Comparison of ENCODE assay signal across 10 mouse cellular contexts in genomic region chr3:21986164-21986892, GRCm38 (mm10).
DNase-seq lines count a peak whose midpoint lies in the region; ATAC-seq and TF ChIP-seq lines count a peak whose summit lies in the region.
"Had no signal": no experiment of that assay in that cellular context is flagged by ENCODE, and none has a peak within 500 bp of the region (broad histone marks: within the 10 kb centered on the region; RNA-seq: fewer than 3 reads in every experiment).

No protein-coding gene starts in this region.

- no peak for TF ChIP-seq RAD21 in MEL (IDR thresholded peaks at IDR 0.05; ENCODE audit: low read depth, low read length)

- no peak for TF ChIP-seq POLR2A in MEL (IDR thresholded peaks at IDR 0.05; ENCODE audit: control insufficient read depth in 1 of 2, insufficient read depth in 1 of 2, low read depth in 1 of 2, low read length in 2 of 2, poor library complexity in 1 of 2)

- peaks cover 16 to 50% of the 10 kb centered on the region in 2 experiments for H3K4me1 ChIP-seq in MEL (ENCODE audit: control insufficient read depth in 1 of 2, insufficient read depth in 2 of 2, low read length in 2 of 2)

- TF ChIP-seq EP300 in MEL (IDR thresholded peaks at IDR 0.05; ENCODE audit: low read depth in 1 of 2, low read length in 2 of 2), result peak; percentile 86

- H3K9ac ChIP-seq in MEL (ENCODE audit: control insufficient read depth, low read depth, low read length, poor library complexity, severe bottlenecking), result peak overlapping the region; percentile 75
- H3K9ac ChIP-seq: limb, embryonic 12.5 days had no signal

- no peaks in the 10 kb centered on the region for H3K9me3 ChIP-seq in MEL (replicated peaks; ENCODE audit: insufficient read depth, low read length)
- H3K9me3 ChIP-seq: limb, embryonic 12.5 days had no signal

- H3K27ac ChIP-seq in MEL (ENCODE audit: control insufficient read depth, low read depth, low read length), result peak overlapping the region; percentile 99
- H3K27ac ChIP-seq: limb, embryonic 12.5 days had no signal

- ATAC-seq in megakaryocyte, adult 5-6 weeks (ENCODE audit: poor library complexity, severe bottlenecking), result peak; percentile 50

- peak; percentile 66 for DNase-seq in MEL (ENCODE audit: low read depth, low spot score)
- peak; percentile 67 for DNase-seq in gastrocnemius, postnatal 25 days
- DNase-seq in kidney, postnatal 25 days, result peak; percentile 75 to 92
- DNase-seq in layer of hippocampus, adult 8-10 months (ENCODE audit: low spot score in 2 of 2), result no peak
- DNase-seq in ovary, postnatal 36 days (ENCODE audit: low spot score), result no peak
- no peak for DNase-seq in left cerebral cortex, adult 18-20 months (ENCODE audit: low spot score in 2 of 2)
- DNase-seq: cerebellum, adult 8-10 months had no signal

- H3K27me3 ChIP-seq in MEL (ENCODE audit: control insufficient read depth in 1 of 2, insufficient read depth in 2 of 2, low read length in 2 of 2), result no peaks in the 10 kb centered on the region
- H3K27me3 ChIP-seq: limb, embryonic 12.5 days had no signal

- H3K36me3 ChIP-seq in MEL (ENCODE audit: control insufficient read depth in 1 of 2, insufficient read depth in 2 of 2, low read length in 2 of 2), result peaks cover 0 to 65% of the 10 kb centered on the region in 2 experiments; a peak in 2 of 4 replicates
- H3K36me3 ChIP-seq: limb, embryonic 12.5 days had no signal

- peak overlapping the region; percentile 48 for H3K4me3 ChIP-seq in MEL (ENCODE audit: control insufficient read depth in 1 of 2, insufficient read depth in 1 of 2, low read depth in 2 of 2, low read length in 2 of 2)
- H3K4me3 ChIP-seq: limb, embryonic 12.5 days; myocyte had no signal

- peaks cover 2% of the 10 kb centered on the region for H3K79me2 ChIP-seq in MEL (ENCODE audit: control insufficient read depth, insufficient read depth, low read length, poor library complexity)

- TF ChIP-seq CTCF in MEL (IDR thresholded peaks at IDR 0.05 in 2 of 3, conservative IDR thresholded peaks at IDR 0.05 in 1 of 3; ENCODE audit: control insufficient read depth in 1 of 3, insufficient read depth in 1 of 3, low read depth in 2 of 3, low read length in 3 of 3, poor library complexity in 1 of 3, severe bottlenecking in 1 of 3), result no peak

TF ChIP-seq in MEL, 35 proteins besides CTCF, POLR2A, EP300 and RAD21:
- TF ChIP-seq NRF1 (IDR thresholded peaks at IDR 0.05; ENCODE audit: insufficient read depth, low read depth, low read length, poor library complexity, severe bottlenecking) (no peak), ZMIZ1 (IDR thresholded peaks at IDR 0.05; ENCODE audit: low read depth, low read length) (no peak), SMC3 (IDR thresholded peaks at IDR 0.05; ENCODE audit: low read depth, low read length) (no peak), ZNF384 (IDR thresholded peaks at IDR 0.05; ENCODE audit: low read depth, low read length) (peak; percentile 62), GATA1 (IDR thresholded peaks at IDR 0.05; ENCODE audit: low read depth, low read length) (peak; percentile 90), CHD2 (IDR thresholded peaks at IDR 0.05; ENCODE audit: low read length) (no peak), MXI1 (IDR thresholded peaks at IDR 0.05; ENCODE audit: low read depth, low read length) (peak; percentile 26; the same call in 1 of the 2 replicates), USF2 (IDR thresholded peaks at IDR 0.05; ENCODE audit: borderline replicate concordance in 1 of 2, insufficient read depth in 1 of 2, low read depth in 1 of 2, low read length in 2 of 2) (no peak), MAFK (IDR thresholded peaks at IDR 0.05; ENCODE audit: borderline replicate concordance, low read depth, low read length) (no peak), RCOR1 (IDR thresholded peaks at IDR 0.05; ENCODE audit: low read depth, low read length) (peak; percentile 39; the same call in 1 of the 2 replicates), USF1 (IDR thresholded peaks at IDR 0.05; ENCODE audit: low read depth, low read length) (no peak), POLR2AphosphoS2 (IDR thresholded peaks at IDR 0.05; ENCODE audit: low read length) (no peak), ZKSCAN1 (IDR thresholded peaks at IDR 0.05; ENCODE audit: low read depth, low read length) (no peak), ETS1 (IDR thresholded peaks at IDR 0.05; ENCODE audit: low read depth, low read length) (peak; percentile 78; the same call in 1 of the 2 replicates), CHD1 (IDR thresholded peaks at IDR 0.05; ENCODE audit: low read depth, low read length) (no peak), SIN3A (IDR thresholded peaks at IDR 0.05; ENCODE audit: low read length) (peak; percentile 73), POLR2AphosphoS5 (IDR thresholded peaks at IDR 0.05; ENCODE audit: borderline replicate concordance, low read depth, low read length) (no peak), GABPA (IDR thresholded peaks at IDR 0.05; ENCODE audit: low read depth, low read length) (no peak), MAZ (IDR thresholded peaks at IDR 0.05; ENCODE audit: low read depth, low read length) (no peak), MYB (IDR thresholded peaks at IDR 0.05; ENCODE audit: low read depth, low read length) (no peak), MEF2A (IDR thresholded peaks at IDR 0.05; ENCODE audit: extremely low read depth, insufficient replicate concordance, low read depth, low read length, poor library complexity, severe bottlenecking) (no peak), TCF12 (IDR thresholded peaks at IDR 0.05; ENCODE audit: low read depth, low read length) (no peak), UBTF (IDR thresholded peaks at IDR 0.05; ENCODE audit: borderline replicate concordance, insufficient read depth, low read depth, low read length) (no peak), TAL1 (IDR thresholded peaks at IDR 0.05; ENCODE audit: low read length) (peak; percentile 29; the same call in 1 of the 2 replicates), KAT2A (conservative IDR thresholded peaks at IDR 0.05; ENCODE audit: low read depth, low read length) (no peak), MAX (IDR thresholded peaks at IDR 0.05; ENCODE audit: low read length) (no peak; the same call in 1 of the 2 replicates), E2F4 (IDR thresholded peaks at IDR 0.05; ENCODE audit: borderline replicate concordance, low read depth, low read length) (no peak), BHLHE40 (IDR thresholded peaks at IDR 0.05; ENCODE audit: borderline replicate concordance, low read depth, low read length) (no peak), MYC (IDR thresholded peaks at IDR 0.05; ENCODE audit: low read depth, low read length) (peak; percentile 45; the same call in 1 of the 2 replicates), ELF1 (IDR thresholded peaks at IDR 0.05; ENCODE audit: low read depth, low read length) (peak; percentile 75), JUND (IDR thresholded peaks at IDR 0.05; ENCODE audit: low read depth, low read length) (no peak), HCFC1 (IDR thresholded peaks at IDR 0.05; ENCODE audit: low read depth, low read length) (no peak), TBP (IDR thresholded peaks at IDR 0.05; ENCODE audit: low read depth, low read length) (no peak), ZC3H11A (IDR thresholded peaks at IDR 0.05; ENCODE audit: low read depth, low read length) (no peak), NELFE (IDR thresholded peaks at IDR 0.05; ENCODE audit: low read depth, low read length) (no peak)

Comparison
In these comparisons a context has a peak if more than half of its experiments do, and no peak if none do; other contexts are left out.
1. DNase-seq: peak in MEL (single experiment), gastrocnemius, postnatal 25 days (single experiment) and kidney, postnatal 25 days (2 of 2); none in layer of hippocampus, adult 8-10 months (0 of 2), ovary, postnatal 36 days (single experiment) and left cerebral cortex, adult 18-20 months (0 of 2).